Mouse (Mus musculus) heart, embryonic 12.5 days (tissue): ENCODE results near the gene Gm19965. TPM values are rescaled to one million over a fixed set of nuclear protein-coding genes. Genes with fewer than 3 reads are reported as not detected.

Experiments used
- ATAC-seq: fragments of 200-750 bp; cut with Nextera tagmentation; 2 replicates; pipeline ENCODE4 v1.8.0; 2017; ENCODE audit warnings: moderate TSS enrichment, moderate library complexity; ENCODE audit not compliant: insufficient number of reproducible peaks, low FRiP score
- H3K27ac ChIP-seq: fragments of 300-500 bp; sonication (generic); 2 replicates; pipeline ENCODE4 v1.5.1; 2016; ENCODE audit warnings: mild to moderate bottlenecking, moderate library complexity; ENCODE audit not compliant: poor library complexity, severe bottlenecking
- H3K27me3 ChIP-seq: fragments of 300-500 bp; sonication (generic); replicated peaks from 2 replicates; pipeline ENCODE4 v1.6.1; 2016; ENCODE audit warnings: mild to moderate bottlenecking, moderate library complexity
- H3K36me3 ChIP-seq: fragments of 300-500 bp; sonication (generic); 2 replicates; pipeline ENCODE4 v1.6.1; 2016; ENCODE audit warnings: mild to moderate bottlenecking, moderate library complexity
- H3K4me1 ChIP-seq: fragments of 300-500 bp; sonication (generic); replicated peaks from 2 replicates; pipeline ENCODE4 v1.6.1; 2016; ENCODE audit warnings: mild to moderate bottlenecking
- H3K4me2 ChIP-seq: fragments of 300-500 bp; sonication (generic); 2 replicates; pipeline ENCODE4 v1.6.1; 2016; ENCODE audit warnings: mild to moderate bottlenecking, moderate library complexity
- H3K4me3 ChIP-seq: fragments of 300-500 bp; sonication (generic); 2 replicates; pipeline ENCODE4 v1.5.1; 2016; ENCODE audit warnings: mild to moderate bottlenecking
- H3K9ac ChIP-seq: fragments of 300-500 bp; sonication (generic); 2 replicates; pipeline ENCODE4 v1.6.1; 2016; ENCODE audit warnings: mild to moderate bottlenecking, moderate library complexity
- H3K9me3 ChIP-seq: fragments of 300-500 bp; sonication (generic); replicated peaks from 2 replicates; pipeline ENCODE4 v1.6.1; 2016; ENCODE audit warnings: mild to moderate bottlenecking, moderate library complexity
- WGBS: fragments of 180-500 bp; shearing (Covaris S2); methylation state at CpG from one replicate; pipeline ENCODE4 v1.1.7; 2016; 5-methylcytosine and 5-hydroxymethylcytosine counted together
- polyA plus RNA-seq: library from polyadenylated mRNA; unstranded; fragments of >200 nt; fragmentation: Nextera tagmentation; extraction: Ambion mirVana; gene quantifications from 2 replicates; pipeline ENCODE4 v1.2.1, GENCODE M21; 2016

The Gm19965 gene
- polyA plus RNA-seq, result not detected in 2 replicates

DNA sequence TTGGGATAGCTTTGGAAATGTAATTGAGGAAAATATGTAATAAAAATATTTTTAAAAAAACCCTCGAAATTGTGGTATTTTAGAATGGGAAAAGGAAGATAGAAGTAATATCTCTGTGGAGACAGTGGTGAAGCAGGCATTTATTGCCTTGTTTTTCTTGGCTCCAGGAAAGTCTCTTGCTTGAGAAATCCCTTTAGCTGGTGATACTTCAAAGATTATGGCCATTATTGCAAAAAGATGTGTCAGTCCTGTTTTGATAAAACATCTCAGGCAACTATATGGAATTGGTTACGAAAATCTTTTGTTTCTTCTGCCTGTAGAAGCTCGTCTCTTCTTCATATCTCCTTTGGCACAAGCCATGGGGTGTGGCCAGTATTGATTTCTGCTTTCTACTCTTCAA, at the start of gene Gm19965:
Gm19965 (plus strand) TSS at position 301 of the 400 bp plus-strand sequence.
- no peak within 1 kb of the TSS for H3K27ac ChIP-seq
- H3K4me1 ChIP-seq, result no peaks in the 10 kb centered on the region
- H3K4me3 ChIP-seq, result no peak within 1 kb of the TSS
- no peak within 1 kb of the TSS for H3K9ac ChIP-seq
- 67% methylated on average over 3 of the region's 3 CpGs for WGBS
- H3K27me3 ChIP-seq, result no peaks in the 10 kb centered on the region
- no peak for ATAC-seq
- H3K9me3 ChIP-seq, result no peaks in the 10 kb centered on the region
- no peaks in the 10 kb centered on the region for H3K36me3 ChIP-seq
- H3K4me2 ChIP-seq, result no peak within 1 kb of the TSS

GRCm38 (mm10) chr1:116782471-116782989, 20.3 kb upstream of the Gm19965 start:
- H3K27me3 ChIP-seq, result no peaks in the 10 kb centered on the region
- H3K27ac ChIP-seq, result no peak overlapping the region
- H3K4me1 ChIP-seq, result no peaks in the 10 kb centered on the region
- WGBS, result 82% methylated on average over 8 of the region's 8 CpGs
- no peak overlapping the region for H3K9ac ChIP-seq
- no peak for ATAC-seq
- H3K4me2 ChIP-seq, result no peak overlapping the region
- H3K36me3 ChIP-seq, result no peaks in the 10 kb centered on the region
- H3K4me3 ChIP-seq, result no peak overlapping the region
- no peaks in the 10 kb centered on the region for H3K9me3 ChIP-seq
